Mouse (Mus musculus) hindbrain, embryonic 15.5 days (tissue): Measurements from ENCODE around the gene Lage3. TPM values are rescaled to one million over a fixed set of nuclear protein-coding genes. Genes with fewer than 3 reads are reported as not detected.

ENCODE experiments used
- ATAC-seq: fragments of 200-750 bp; cut with Nextera tagmentation; 2 replicates; pipeline ENCODE4 v1.8.0; 2017; ENCODE audit warnings: low read depth, moderate number of reproducible peaks, moderate TSS enrichment; ENCODE audit not compliant: low FRiP score
- H3K27ac ChIP-seq: fragments of 300-500 bp; sonication (generic); replicated peaks from 2 replicates; pipeline ENCODE4 v1.5.1; 2015; ENCODE audit warnings: mild to moderate bottlenecking, inconsistent platforms
- H3K27me3 ChIP-seq: fragments of 300-500 bp; sonication (generic); 2 replicates; pipeline ENCODE4 v1.6.1; 2015; ENCODE audit warnings: control low read depth, inconsistent platforms
- H3K36me3 ChIP-seq: fragments of 300-500 bp; sonication (generic); 2 replicates; pipeline ENCODE4 v1.6.1; 2015; ENCODE audit warnings: control low read depth, inconsistent platforms
- H3K4me1 ChIP-seq: fragments of 300-500 bp; sonication (generic); replicated peaks from 2 replicates; pipeline ENCODE4 v1.6.1; 2015; ENCODE audit warnings: control low read depth, inconsistent platforms
- H3K4me2 ChIP-seq: fragments of 300-500 bp; sonication (generic); 2 replicates; pipeline ENCODE4 v1.6.1; 2015; ENCODE audit warnings: moderate library complexity, mild to moderate bottlenecking, inconsistent platforms
- H3K4me3 ChIP-seq: fragments of 300-500 bp; sonication (generic); 2 replicates; pipeline ENCODE4 v1.5.1; 2015; ENCODE audit warnings: mild to moderate bottlenecking, inconsistent platforms
- H3K9ac ChIP-seq: fragments of 300-500 bp; sonication (generic); 2 replicates; pipeline ENCODE4 v1.6.1; 2015; ENCODE audit warnings: inconsistent platforms
- H3K9me3 ChIP-seq: fragments of 300-500 bp; sonication (generic); 2 replicates; pipeline ENCODE4 v1.6.1; 2016; ENCODE audit warnings: control low read depth, inconsistent platforms
- WGBS: fragments of 180-500 bp; shearing (Covaris S2); methylation state at CpG from one replicate; pipeline ENCODE4 v1.1.7; 2015; 5-methylcytosine and 5-hydroxymethylcytosine counted together
- microRNA-seq: library from miRNA; unstranded; fragments of <30 nt; microRNA quantifications from one replicate; pipeline ENCODE4, GENCODE M21; 2016
- polyA plus RNA-seq: library from polyadenylated mRNA; unstranded; fragments of >200 nt; fragmentation: Nextera tagmentation; extraction: Ambion mirVana; gene quantifications from 2 replicates; pipeline ENCODE4 v1.2.1, GENCODE M21; 2015

Gene Lage3
- polyA plus RNA-seq, 1 experiment from 2014 or later: 73.4 TPM

GRCm38 (mm10) chrX:74330166-74330930 lies 23.1 kb downstream of the Lage3 start:
- Histone ChIP-seq H3K4me1 (peaks cover 46% of the 10 kb centered on the region), H3K27ac (peak overlapping the region; percentile 93), H3K4me2 (peak overlapping the region; percentile 71), H3K4me3 (peak overlapping the region; percentile 54), H3K27me3 (no peaks in the 10 kb centered on the region), H3K9ac (peak overlapping the region; percentile 68), H3K9me3 (no peaks in the 10 kb centered on the region), H3K36me3 (no peaks in the 10 kb centered on the region)
- 30% methylated on average over 2 of the region's 2 CpGs for WGBS
- no peak for ATAC-seq

GRCm38 (mm10) chrX:74329215-74329671 lies 24.2 kb downstream of the Lage3 start:
- H3K4me3 ChIP-seq: peak overlapping the region; percentile 54
- no peaks in the 10 kb centered on the region for H3K27me3 ChIP-seq
- WGBS: 22% methylated on average over 9 of the region's 10 CpGs
- H3K36me3 ChIP-seq: no peaks in the 10 kb centered on the region
- H3K9ac ChIP-seq: peak overlapping the region; percentile 68
- peak; percentile 65 for ATAC-seq
- peak overlapping the region; percentile 71 for H3K4me2 ChIP-seq
- H3K4me1 ChIP-seq: peaks cover 41% of the 10 kb centered on the region
- H3K27ac ChIP-seq: peak overlapping the region; percentile 93
- no peaks in the 10 kb centered on the region for H3K9me3 ChIP-seq

DNA sequence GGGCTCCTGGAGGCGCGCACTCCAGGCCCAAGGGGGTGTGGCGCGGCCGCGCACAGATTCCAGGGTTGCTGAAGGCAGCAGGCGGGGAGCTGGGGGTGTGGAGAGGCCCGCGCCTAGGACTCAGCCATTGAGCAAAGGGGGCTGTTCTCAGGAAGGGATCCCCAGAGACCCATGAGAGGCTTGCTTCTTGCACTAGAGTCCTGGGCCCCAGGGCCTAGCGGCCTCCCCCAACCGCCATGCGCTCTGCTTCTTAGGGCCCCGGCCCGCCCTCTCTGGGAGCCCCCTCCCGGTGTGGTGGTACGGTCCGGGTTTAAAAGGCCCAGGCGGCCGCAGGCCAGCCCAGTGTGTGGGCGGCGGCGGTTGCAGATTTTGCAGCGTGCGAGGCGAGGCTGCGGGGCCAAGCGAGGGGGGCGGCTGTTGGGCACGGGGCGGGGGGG lies 24.7 kb downstream of the Lage3 start, which contains the start of gene Plxna3:
Plxna3 (plus strand) TSS at position 342 of the 437 bp plus-strand sequence.
- no peaks in the 10 kb centered on the region for H3K9me3 ChIP-seq
- peak within 1 kb of the TSS; percentile 71 for H3K4me2 ChIP-seq
- peak within 1 kb of the TSS; percentile 93 for H3K27ac ChIP-seq
- peak within 1 kb of the TSS; percentile 54 for H3K4me3 ChIP-seq
- ATAC-seq: peak; percentile 95
- no peaks in the 10 kb centered on the region for H3K36me3 ChIP-seq
- no peaks in the 10 kb centered on the region for H3K27me3 ChIP-seq
- 18% methylated on average over 26 of the region's 30 CpGs for WGBS
- peaks cover 37% of the 10 kb centered on the region for H3K4me1 ChIP-seq
- peak within 1 kb of the TSS; percentile 68 for H3K9ac ChIP-seq

DNA sequence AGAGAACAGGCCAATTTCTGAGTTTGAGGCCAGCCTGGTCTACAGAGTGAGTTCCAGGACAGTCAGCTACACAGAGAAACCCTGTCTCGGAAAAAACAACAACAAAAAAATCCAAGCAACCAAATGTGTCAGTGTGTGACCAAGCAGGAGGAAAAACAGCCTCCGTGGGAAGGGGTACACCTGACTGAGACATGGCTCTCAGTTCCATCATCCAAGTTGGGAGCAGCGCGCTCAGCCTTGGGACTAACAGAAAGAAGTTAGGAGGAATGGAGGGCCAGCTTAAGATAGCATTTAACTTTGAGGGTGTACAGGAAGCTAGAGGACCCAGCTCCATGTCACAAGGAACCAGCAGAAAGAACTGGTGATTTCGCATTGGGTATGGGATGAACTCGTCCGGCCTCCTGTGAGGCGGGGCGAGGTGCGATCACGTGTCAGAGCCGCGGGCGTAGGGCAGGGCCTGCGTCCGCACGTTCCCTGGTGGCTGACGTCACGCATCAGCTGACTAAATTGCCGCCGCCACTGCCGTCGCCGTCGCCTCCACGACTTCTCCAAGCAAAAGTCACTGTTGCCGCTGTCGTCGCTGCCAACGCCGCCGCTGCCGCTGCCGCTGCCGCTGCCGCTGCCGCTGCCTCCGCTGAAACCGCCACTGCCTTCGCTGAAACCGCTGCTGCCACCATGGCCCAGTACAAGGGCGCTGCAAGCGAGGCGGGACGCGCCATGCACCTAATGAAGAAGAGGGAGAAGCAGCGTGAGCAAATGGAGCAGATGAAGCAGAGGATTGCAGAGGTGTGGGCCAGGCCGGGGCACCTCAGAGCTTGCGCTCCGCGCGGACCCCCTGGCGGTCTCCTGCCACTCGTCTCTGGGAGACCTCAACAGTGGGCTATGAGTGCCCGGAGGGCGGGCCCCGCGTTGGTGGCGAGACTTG lies 40.6 kb downstream of the Lage3 start, which contains the start of gene Fam50a:
Fam50a (plus strand) TSS at position 494 of the 925 bp plus-strand sequence.
- peak within 1 kb of the TSS; percentile 92 for H3K27ac ChIP-seq
- H3K36me3 ChIP-seq: peaks cover 28% of the 10 kb centered on the region
- H3K27me3 ChIP-seq: no peaks in the 10 kb centered on the region
- H3K9me3 ChIP-seq: no peaks in the 10 kb centered on the region
- H3K4me3 ChIP-seq: peak within 1 kb of the TSS; percentile 68
- peak within 1 kb of the TSS; percentile 71 for H3K9ac ChIP-seq
- H3K4me1 ChIP-seq: peaks cover 33% of the 10 kb centered on the region
- ATAC-seq: peak; percentile 97
- 20% methylated on average over 58 of the region's 59 CpGs for WGBS
- peak within 1 kb of the TSS; percentile 75 for H3K4me2 ChIP-seq

DNA sequence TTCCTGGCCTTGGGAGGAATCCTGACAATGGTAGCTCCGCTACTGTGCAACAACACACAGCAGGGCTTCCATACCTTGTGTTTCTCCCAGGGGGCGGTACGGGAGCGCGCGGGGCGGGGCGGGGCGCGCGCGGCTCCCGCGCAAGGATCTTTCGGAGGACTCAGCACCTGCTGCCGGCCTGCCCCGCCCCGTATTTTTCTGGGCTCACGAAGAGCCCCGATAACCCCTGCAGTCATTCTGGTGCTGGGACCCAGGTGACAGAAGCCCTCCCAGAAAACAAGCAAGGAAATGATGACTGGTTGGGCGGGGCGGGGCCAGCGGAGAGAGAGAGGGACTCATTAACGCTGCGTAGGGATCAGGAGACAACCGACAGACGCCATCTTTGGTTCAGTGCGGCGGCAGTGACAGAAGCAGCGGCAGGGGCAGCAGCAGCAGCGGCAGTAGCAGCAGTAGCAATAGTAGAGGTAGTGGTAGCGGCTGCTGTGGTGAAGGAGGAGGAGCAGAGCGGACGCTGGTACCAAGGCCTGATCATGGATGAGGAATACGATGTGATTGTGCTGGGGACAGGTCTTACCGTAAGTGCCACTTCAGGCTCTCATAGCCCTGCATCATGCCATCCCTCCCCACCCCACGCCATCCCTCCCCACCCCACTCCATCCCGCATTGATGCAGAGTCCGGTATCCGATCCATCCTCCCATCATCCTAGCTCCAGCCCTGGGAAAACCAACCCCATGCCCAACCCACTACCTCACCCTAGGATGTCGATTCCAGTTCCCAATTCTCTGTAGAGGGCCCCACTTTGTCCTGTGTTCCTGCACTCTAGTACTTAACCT lies 48.3 kb downstream of the Lage3 start, which contains the start of gene Gdi1:
Gdi1 (plus strand) TSS at position 132 of the 834 bp plus-strand sequence.
- Histone ChIP-seq H3K9me3 (no peaks in the 10 kb centered on the region), H3K4me3 (peak within 1 kb of the TSS; percentile 55), H3K4me2 (peak within 1 kb of the TSS; percentile 71), H3K4me1 (peaks cover 33% of the 10 kb centered on the region), H3K36me3 (peaks cover 50% of the 10 kb centered on the region), H3K9ac (peak within 1 kb of the TSS; percentile 73), H3K27ac (peak within 1 kb of the TSS; percentile 95), H3K27me3 (no peaks in the 10 kb centered on the region)
- WGBS: 15% methylated on average over 38 of the region's 41 CpGs
- ATAC-seq: peak; percentile 82

Small RNAs within 50 kb of the gene (microRNA-seq; reads per million reads assigned to microRNA genes)
- gene Mir7092: 0.65 reads per million

Other genes starting within 250 kb of the Lage3 start
- gene Opn1mw, start 226.2 kb downstream of the Lage3 start, polyA plus RNA-seq: not detected in 2 replicates
- 12.8 and 13.6 TPM in 2 replicates for gene Mecp2, start 218.3 kb downstream of the Lage3 start, polyA plus RNA-seq
- not detected in 2 replicates for gene Tex28, start 185.8 kb downstream of the Lage3 start, polyA plus RNA-seq
- 0.05 and 0.07 TPM in 2 replicates for gene Tktl1, start 176.4 kb downstream of the Lage3 start, polyA plus RNA-seq
- 87.8 and 92.0 TPM in 2 replicates for gene Flna, start 103.8 kb downstream of the Lage3 start, polyA plus RNA-seq
- gene Emd, start 98.9 kb downstream of the Lage3 start, polyA plus RNA-seq: 14.5 and 16.7 TPM in 2 replicates
- gene Rpl10, start 82.8 kb downstream of the Lage3 start, polyA plus RNA-seq: 396 and 404 TPM in 2 replicates
- 73.2 and 80.1 TPM in 2 replicates for gene Taz, start 71.7 kb downstream of the Lage3 start, polyA plus RNA-seq
- gene Dnase1l1, start 71.3 kb downstream of the Lage3 start, polyA plus RNA-seq: 4.4 and 4.7 TPM in 2 replicates
- gene Atp6ap1, start 56.5 kb downstream of the Lage3 start, polyA plus RNA-seq: 284 and 300 TPM in 2 replicates
- 868 and 983 TPM in 2 replicates for gene Gdi1, start 48.6 kb downstream of the Lage3 start, polyA plus RNA-seq
- gene Fam50a, start 40.6 kb downstream of the Lage3 start, polyA plus RNA-seq: 57.7 and 61.0 TPM in 2 replicates
- 53.6 and 55.5 TPM in 2 replicates for gene Plxna3, start 24.6 kb downstream of the Lage3 start, polyA plus RNA-seq
- 67.7 and 71.0 TPM in 2 replicates for gene Ubl4a, start 19.6 kb upstream of the Lage3 start, polyA plus RNA-seq
- 7.7 and 8.4 TPM in 2 replicates for gene Slc10a3, start 19.7 kb upstream of the Lage3 start, polyA plus RNA-seq
- 34.2 and 37.5 TPM in 2 replicates for gene Fam3a, start 39.7 kb upstream of the Lage3 start, polyA plus RNA-seq
- 15.7 and 16.7 TPM in 2 replicates for gene Ikbkg, start 39.7 kb upstream of the Lage3 start, polyA plus RNA-seq
- 46.3 and 53.2 TPM in 2 replicates for gene G6pdx, start 75.6 kb upstream of the Lage3 start, polyA plus RNA-seq
- not detected in 2 replicates for gene Gm6880, start 127.8 kb upstream of the Lage3 start, polyA plus RNA-seq
- not detected in 2 replicates for gene Olfr1326-ps1, start 221.3 kb upstream of the Lage3 start, polyA plus RNA-seq
- not detected in 2 replicates for gene Olfr1325, start 239.1 kb upstream of the Lage3 start, polyA plus RNA-seq